Mouse (Mus musculus): ENCODE results near the gene Farp1. TPM values are rescaled to one million over a fixed set of nuclear protein-coding genes. Genes with fewer than 3 reads are reported as not detected.

Farp1 gene
- polyA plus RNA-seq, 1 experiment from 2014 or later, result 22.4 TPM

- H3K36me3 ChIP-seq (ENCODE audit: control insufficient read depth, insufficient read depth, low read length), result no peaks in the 10 kb centered on the region
- no peak for ATAC-seq (ENCODE audit: low FRiP score)
Observed at GRCm38 (mm10) chr14:121145291-121145690, 110.3 kb downstream of the Farp1 start.

GRCm38 (mm10) chr14:121145698-121146097 lies 110.7 kb downstream of the Farp1 start:
- H3K4me3 ChIP-seq (ENCODE audit: low read depth, low read length), result no peak overlapping the region
- 0 out of 2 replicates have a peak, but pooled peaks cover 3% of the 10 kb centered on the region for H3K4me1 ChIP-seq (ENCODE audit: control insufficient read depth, insufficient read depth, low read length)
- no peaks in the 10 kb centered on the region for H3K9me3 ChIP-seq (ENCODE audit: control insufficient read depth, low read length)
- ATAC-seq (ENCODE audit: low FRiP score) (no peak), DNase-seq (ENCODE audit: low spot score, missing footprints) (no peak)
- H3K36me3 ChIP-seq (ENCODE audit: control insufficient read depth, insufficient read depth, low read length), result no peaks in the 10 kb centered on the region
- 48% methylated on average over 10 of the region's 10 CpGs for whole genome bisulfite sequencing
- no peak overlapping the region for H3K4me2 ChIP-seq
- H3K27me3 ChIP-seq (ENCODE audit: control insufficient read depth, insufficient read depth, low read length), result no peaks in the 10 kb centered on the region
- no peak overlapping the region for H3K27ac ChIP-seq (ENCODE audit: low read depth, low read length)
- no peak overlapping the region for H3K9ac ChIP-seq (ENCODE audit: low read length)

More at GRCm38 (mm10) chr14:121145291-121145690, 110.3 kb downstream of the Farp1 start:
- no peak for DNase-seq (ENCODE audit: low spot score, missing footprints)
- WGBS, result 66% methylated on average over 3 of the region's 3 CpGs
- H3K9ac ChIP-seq (ENCODE audit: low read length), result no peak overlapping the region
- no peak overlapping the region for H3K4me3 ChIP-seq (ENCODE audit: low read depth, low read length)
- H3K9me3 ChIP-seq (ENCODE audit: control insufficient read depth, low read length), result no peaks in the 10 kb centered on the region
- no peak overlapping the region for H3K27ac ChIP-seq (ENCODE audit: low read depth, low read length)
- H3K4me2 ChIP-seq, result no peak overlapping the region
- 0 out of 2 replicates have a peak, but pooled peaks cover 3% of the 10 kb centered on the region for H3K4me1 ChIP-seq (ENCODE audit: control insufficient read depth, insufficient read depth, low read length)
- no peaks in the 10 kb centered on the region for H3K27me3 ChIP-seq (ENCODE audit: control insufficient read depth, insufficient read depth, low read length)

GRCm38 (mm10) chr14:121146213-121146612 lies 111.2 kb downstream of the Farp1 start:
- Histone ChIP-seq H3K9ac (ENCODE audit: low read length) (no peak overlapping the region), H3K27me3 (ENCODE audit: control insufficient read depth, insufficient read depth, low read length) (no peaks in the 10 kb centered on the region), H3K4me2 (no peak overlapping the region), H3K27ac (ENCODE audit: low read depth, low read length) (no peak overlapping the region), H3K4me1 (ENCODE audit: control insufficient read depth, insufficient read depth, low read length) (0 out of 2 replicates have a peak, but pooled peaks cover 3% of the 10 kb centered on the region), H3K4me3 (ENCODE audit: low read depth, low read length) (no peak overlapping the region), H3K9me3 (ENCODE audit: control insufficient read depth, low read length) (no peaks in the 10 kb centered on the region), H3K36me3 (ENCODE audit: control insufficient read depth, insufficient read depth, low read length) (no peaks in the 10 kb centered on the region)
- WGBS, result 65% methylated on average over 7 of the region's 7 CpGs
- ATAC-seq (ENCODE audit: low FRiP score) (no peak), DNase-seq (ENCODE audit: low spot score, missing footprints) (no peak)

- Histone ChIP-seq H3K4me3 (ENCODE audit: low read depth, low read length) (no peak overlapping the region), H3K36me3 (ENCODE audit: control insufficient read depth, insufficient read depth, low read length) (no peaks in the 10 kb centered on the region), H3K9ac (ENCODE audit: low read length) (no peak overlapping the region), H3K9me3 (ENCODE audit: control insufficient read depth, low read length) (no peaks in the 10 kb centered on the region), H3K27ac (ENCODE audit: low read depth, low read length) (no peak overlapping the region), H3K27me3 (ENCODE audit: control insufficient read depth, insufficient read depth, low read length) (no peaks in the 10 kb centered on the region), H3K4me1 (ENCODE audit: control insufficient read depth, insufficient read depth, low read length) (peaks cover 5% of the 10 kb centered on the region; the same call in 1 of the 2 replicates), H3K4me2 (no peak overlapping the region)
- WGBS, result 85% methylated on average over 3 of the region's 3 CpGs
- DNase-seq (ENCODE audit: low spot score, missing footprints) (no peak), ATAC-seq (ENCODE audit: low FRiP score) (no peak)
Observed at GRCm38 (mm10) chr14:121147026-121147425, 112.0 kb downstream of the Farp1 start.

- 86% methylated on average over 11 of the region's 11 CpGs for WGBS
- H3K9me3 ChIP-seq (ENCODE audit: control insufficient read depth, low read length), result no peaks in the 10 kb centered on the region
- H3K4me1 ChIP-seq (ENCODE audit: control insufficient read depth, insufficient read depth, low read length), result peaks cover 12% of the 10 kb centered on the region
Observed at GRCm38 (mm10) chr14:121148088-121148785, 113.2 kb downstream of the Farp1 start.

GRCm38 (mm10) chr14:121149984-121150383 lies 115.0 kb downstream of the Farp1 start:
- Histone ChIP-seq H3K27me3 (ENCODE audit: control insufficient read depth, insufficient read depth, low read length) (no peaks in the 10 kb centered on the region), H3K4me2 (no peak overlapping the region), H3K9me3 (ENCODE audit: control insufficient read depth, low read length) (no peaks in the 10 kb centered on the region), H3K4me3 (ENCODE audit: low read depth, low read length) (no peak overlapping the region), H3K36me3 (ENCODE audit: control insufficient read depth, insufficient read depth, low read length) (no peaks in the 10 kb centered on the region), H3K27ac (ENCODE audit: low read depth, low read length) (no peak overlapping the region), H3K9ac (ENCODE audit: low read length) (no peak overlapping the region), H3K4me1 (ENCODE audit: control insufficient read depth, insufficient read depth, low read length) (peaks cover 15% of the 10 kb centered on the region)
- no peak for ATAC-seq (ENCODE audit: low FRiP score)
- no peak for DNase-seq (ENCODE audit: low spot score, missing footprints)
- WGBS, result 73% methylated on average over 5 of the region's 5 CpGs

More at GRCm38 (mm10) chr14:121148088-121148785, 113.2 kb downstream of the Farp1 start:
- Histone ChIP-seq H3K36me3 (ENCODE audit: control insufficient read depth, insufficient read depth, low read length) (no peaks in the 10 kb centered on the region), H3K9ac (ENCODE audit: low read length) (no peak overlapping the region), H3K4me2 (no peak overlapping the region), H3K4me3 (ENCODE audit: low read depth, low read length) (no peak overlapping the region), H3K27ac (ENCODE audit: low read depth, low read length) (no peak overlapping the region), H3K27me3 (ENCODE audit: control insufficient read depth, insufficient read depth, low read length) (no peaks in the 10 kb centered on the region)
- no peak for ATAC-seq (ENCODE audit: low FRiP score)
- DNase-seq (ENCODE audit: low spot score, missing footprints), result no peak

- no peak for DNase-seq (ENCODE audit: low spot score, missing footprints)
- Histone ChIP-seq H3K36me3 (ENCODE audit: control insufficient read depth, insufficient read depth, low read length) (no peaks in the 10 kb centered on the region), H3K27ac (ENCODE audit: low read depth, low read length) (no peak overlapping the region), H3K27me3 (ENCODE audit: control insufficient read depth, insufficient read depth, low read length) (no peaks in the 10 kb centered on the region), H3K4me1 (ENCODE audit: control insufficient read depth, insufficient read depth, low read length) (peaks cover 11% of the 10 kb centered on the region), H3K4me3 (ENCODE audit: low read depth, low read length) (no peak overlapping the region), H3K9me3 (ENCODE audit: control insufficient read depth, low read length) (no peaks in the 10 kb centered on the region), H3K9ac (ENCODE audit: low read length) (no peak overlapping the region), H3K4me2 (no peak overlapping the region)
- ATAC-seq (ENCODE audit: low FRiP score), result no peak
- 88% methylated on average over 10 of the region's 10 CpGs for WGBS
Observed at GRCm38 (mm10) chr14:121151837-121152236, 116.8 kb downstream of the Farp1 start.

- Histone ChIP-seq H3K36me3 (ENCODE audit: control insufficient read depth, insufficient read depth, low read length) (no peaks in the 10 kb centered on the region), H3K9ac (ENCODE audit: low read length) (no peak overlapping the region), H3K4me3 (ENCODE audit: low read depth, low read length) (no peak overlapping the region), H3K4me2 (no peak overlapping the region), H3K27ac (ENCODE audit: low read depth, low read length) (no peak overlapping the region), H3K9me3 (ENCODE audit: control insufficient read depth, low read length) (no peaks in the 10 kb centered on the region), H3K27me3 (ENCODE audit: control insufficient read depth, insufficient read depth, low read length) (no peaks in the 10 kb centered on the region), H3K4me1 (ENCODE audit: control insufficient read depth, insufficient read depth, low read length) (peaks cover 11% of the 10 kb centered on the region)
- no peak for DNase-seq (ENCODE audit: low spot score, missing footprints)
- 74% methylated on average over 6 of the region's 6 CpGs for WGBS
- ATAC-seq (ENCODE audit: low FRiP score), result no peak
Observed at GRCm38 (mm10) chr14:121152771-121153170, 117.8 kb downstream of the Farp1 start.

GRCm38 (mm10) chr14:121153260-121153659 lies 118.3 kb downstream of the Farp1 start:
- DNase-seq (ENCODE audit: low spot score, missing footprints) (no peak), ATAC-seq (ENCODE audit: low FRiP score) (peak; percentile 44; the same call in 1 of the 2 replicates)
- H3K27me3 ChIP-seq (ENCODE audit: control insufficient read depth, insufficient read depth, low read length), result no peaks in the 10 kb centered on the region
- 29% methylated on average over 7 of the region's 7 CpGs for WGBS
- no peak overlapping the region for H3K4me3 ChIP-seq (ENCODE audit: low read depth, low read length)
- H3K4me1 ChIP-seq (ENCODE audit: control insufficient read depth, insufficient read depth, low read length), result peaks cover 11% of the 10 kb centered on the region
- no peak overlapping the region for H3K4me2 ChIP-seq
- H3K36me3 ChIP-seq (ENCODE audit: control insufficient read depth, insufficient read depth, low read length), result no peaks in the 10 kb centered on the region
- no peak overlapping the region for H3K9ac ChIP-seq (ENCODE audit: low read length)
- H3K27ac ChIP-seq (ENCODE audit: low read depth, low read length), result no peak overlapping the region
- H3K9me3 ChIP-seq (ENCODE audit: control insufficient read depth, low read length), result no peaks in the 10 kb centered on the region

Data from midbrain, embryonic 11.5 days (tissue).